Mouse (Mus musculus) midbrain, postnatal 0 days (tissue): ENCODE measurements around the gene Cbarp. TPM values are rescaled to one million over a fixed set of nuclear protein-coding genes. Genes with fewer than 3 reads are reported as not detected.

Experiments
- ATAC-seq: fragments of 200-750 bp; cut with Nextera tagmentation; 2 replicates; pipeline ENCODE4 v1.8.0; 2017; ENCODE audit warnings: moderate number of reproducible peaks, mild to moderate bottlenecking, moderate TSS enrichment, moderate library complexity; ENCODE audit not compliant: low FRiP score
- DNase-seq: peaks from one replicate; pipeline ENCODE4 v3.0.0-alpha.2; 2015; ENCODE audit warnings: low spot score
- H3K27ac ChIP-seq: fragments of 300-500 bp; sonication (generic); 2 replicates; pipeline ENCODE4 v1.5.1; 2014; ENCODE audit warnings: low read depth, mild to moderate bottlenecking, low read length, mixed read lengths
- H3K27me3 ChIP-seq: fragments of 300-500 bp; sonication (generic); 2 replicates; pipeline ENCODE4 v1.6.1; 2014; ENCODE audit warnings: low read length, control low read depth, mixed read lengths; ENCODE audit not compliant: insufficient read depth
- H3K36me3 ChIP-seq: fragments of 300-500 bp; sonication (generic); 2 replicates; pipeline ENCODE4 v1.6.1; 2014; ENCODE audit warnings: low read length, control low read depth, mixed read lengths; ENCODE audit not compliant: insufficient read depth
- H3K4me1 ChIP-seq: fragments of 300-500 bp; sonication (generic); 2 replicates; pipeline ENCODE4 v1.6.1; 2014; ENCODE audit warnings: mild to moderate bottlenecking, control low read depth, antibody characterized with exemption, low read length, mixed read lengths; ENCODE audit not compliant: insufficient read depth
- H3K4me2 ChIP-seq: fragments of 300-500 bp; sonication (generic); 2 replicates; pipeline ENCODE4 v1.6.1; 2014; ENCODE audit warnings: low read depth, mild to moderate bottlenecking, low read length, mixed read lengths; ENCODE audit not compliant: poor library complexity, severe bottlenecking
- H3K4me3 ChIP-seq: fragments of 300-500 bp; sonication (generic); 2 replicates; pipeline ENCODE4 v1.5.1; 2014; ENCODE audit warnings: low read depth, mild to moderate bottlenecking, low read length, moderate library complexity
- H3K9ac ChIP-seq: fragments of 300-500 bp; sonication (generic); replicated peaks from 2 replicates; pipeline ENCODE4 v1.6.1; 2014; ENCODE audit warnings: mild to moderate bottlenecking, low read length, moderate library complexity, mixed read lengths; ENCODE audit not compliant: poor library complexity, severe bottlenecking
- H3K9me3 ChIP-seq: fragments of 300-500 bp; sonication (generic); 2 replicates; pipeline ENCODE4 v1.6.1; 2016; ENCODE audit warnings: low read length, control low read depth
- CTCF ChIP-seq: IDR thresholded peaks from 2 replicates; pipeline ENCODE4 v1.5.1; 2016; ENCODE audit warnings: antibody characterized with exemption, mild to moderate bottlenecking
- WGBS: fragments of 180-500 bp; shearing (Covaris S2); extraction: QIAGEN DNeasy Blood & Tissue Kit; methylation state at CpG from one replicate; pipeline ENCODE4 v1.1.7; 2014; 5-methylcytosine and 5-hydroxymethylcytosine counted together
- polyA plus RNA-seq: library from polyadenylated mRNA; unstranded; fragments of >200 nt; fragmentation: Nextera tagmentation; extraction: Ambion mirVana; gene quantifications from 2 replicates; pipeline ENCODE4 v1.2.1, GENCODE M21; 2015
- total RNA-seq: library from RNA; depleted of rRNA; stranded (reverse); fragments of >200 nt; gene quantifications from 2 replicates; pipeline ENCODE4 v1.2.3, GENCODE M21; 2014

Gene Cbarp
- total and polyA plus RNA-seq, 2 experiments from 2014 or later, result 120 to 273 TPM

GRCm38 (mm10) chr10:80152873-80153260 is 12.2 kb upstream of the Cbarp start:
- no peaks in the 10 kb centered on the region for H3K27me3 ChIP-seq
- DNase-seq (no peak), ATAC-seq (no peak)
- WGBS, result 25% methylated on average over 3 of the region's 3 CpGs
- no peaks in the 10 kb centered on the region for H3K9me3 ChIP-seq
- H3K4me3 ChIP-seq, result peak overlapping the region; percentile 91
- no peak for TF ChIP-seq CTCF
- H3K27ac ChIP-seq, result peak overlapping the region; percentile 98
- peaks cover 51% of the 10 kb centered on the region for H3K36me3 ChIP-seq
- peaks cover 15% of the 10 kb centered on the region for H3K4me1 ChIP-seq
- peak overlapping the region; percentile 90 for H3K4me2 ChIP-seq
- H3K9ac ChIP-seq, result peak overlapping the region; percentile 54

GRCm38 (mm10) chr10:80152071-80152872 is 11.6 kb upstream of the Cbarp start:
- Histone ChIP-seq H3K9me3 (no peaks in the 10 kb centered on the region), H3K4me1 (peaks cover 15% of the 10 kb centered on the region), H3K27me3 (no peaks in the 10 kb centered on the region), H3K27ac (peak overlapping the region; percentile 98), H3K4me3 (peak overlapping the region; percentile 91), H3K4me2 (peak overlapping the region; percentile 90), H3K9ac (peak overlapping the region; percentile 99), H3K36me3 (peaks cover 48% of the 10 kb centered on the region)
- WGBS, result 2% methylated on average over 14 of the region's 15 CpGs
- ATAC-seq (no peak), DNase-seq (no peak)
- no peak for TF ChIP-seq CTCF

GRCm38 (mm10) chr10:80151211-80152034 is 10.8 kb upstream of the Cbarp start:
- Histone ChIP-seq H3K27me3 (no peaks in the 10 kb centered on the region), H3K9me3 (no peaks in the 10 kb centered on the region), H3K4me3 (peak overlapping the region; percentile 91), H3K36me3 (peaks cover 39% of the 10 kb centered on the region), H3K4me1 (peaks cover 15% of the 10 kb centered on the region), H3K27ac (peak overlapping the region; percentile 98), H3K4me2 (peak overlapping the region; percentile 90), H3K9ac (peak overlapping the region; percentile 99)
- ATAC-seq (no peak), DNase-seq (no peak)
- TF ChIP-seq CTCF, result no peak
- under 1% methylated on average over 23 of the region's 26 CpGs for WGBS

GRCm38 (mm10) chr10:80150226-80151210 is 9.9 kb upstream of the Cbarp start:
- 0% methylated on average over 28 of the region's 71 CpGs for WGBS
- TF ChIP-seq CTCF, result no peak; the same call in 1 of the 2 replicates
- Histone ChIP-seq H3K4me3 (peak overlapping the region; percentile 91), H3K9ac (peak overlapping the region; percentile 99), H3K27ac (peak overlapping the region; percentile 98), H3K9me3 (no peaks in the 10 kb centered on the region), H3K27me3 (no peaks in the 10 kb centered on the region), H3K4me1 (peaks cover 15% of the 10 kb centered on the region), H3K4me2 (peak overlapping the region; percentile 90), H3K36me3 (peaks cover 32% of the 10 kb centered on the region)
- ATAC-seq (no peak), DNase-seq (peak; percentile 78)
